Mouse (Mus musculus): ENCODE data around the gene Mlx. TPM values are rescaled to one million over a fixed set of nuclear protein-coding genes. Genes with fewer than 3 reads are reported as not detected.

Mlx gene
- polyA plus RNA-seq, 1 experiment, result 144 TPM

DNA sequence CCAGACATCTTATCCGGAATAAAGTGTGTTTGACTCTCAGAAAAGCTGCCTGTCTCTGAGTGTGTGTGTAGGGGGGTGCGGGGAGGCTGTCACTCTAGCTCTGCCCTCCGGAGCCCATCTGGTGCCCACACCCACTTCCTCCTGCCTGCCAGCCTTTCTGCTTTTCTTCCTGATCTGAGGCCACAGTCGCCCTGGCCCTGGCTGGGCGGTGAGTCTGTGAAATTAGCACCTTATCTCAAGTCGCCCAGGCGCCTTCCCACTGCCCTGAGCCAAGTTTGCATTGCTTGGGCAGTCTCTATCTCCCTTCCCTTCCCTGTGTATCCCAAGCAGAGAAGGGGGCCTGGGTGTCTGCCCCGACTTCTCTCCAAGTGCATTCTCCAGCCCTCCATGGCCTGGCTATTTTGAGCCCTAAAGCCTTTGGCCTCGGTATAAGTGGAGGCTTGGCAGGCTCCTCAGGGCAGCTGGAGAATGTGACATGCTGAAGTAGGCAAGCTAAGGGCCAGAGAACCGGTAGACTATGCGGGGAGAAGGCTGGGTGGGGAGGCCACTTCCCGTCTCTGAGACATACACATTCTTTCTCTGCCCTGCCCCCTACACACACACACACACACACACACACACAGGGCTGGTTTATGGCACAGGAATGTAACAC, 23.3 kb upstream of the Mlx start:
- WGBS, result 4% methylated on average over 12 of the region's 12 CpGs
- DNase-seq (ENCODE audit: low read depth, low spot score), result no peak

DNA sequence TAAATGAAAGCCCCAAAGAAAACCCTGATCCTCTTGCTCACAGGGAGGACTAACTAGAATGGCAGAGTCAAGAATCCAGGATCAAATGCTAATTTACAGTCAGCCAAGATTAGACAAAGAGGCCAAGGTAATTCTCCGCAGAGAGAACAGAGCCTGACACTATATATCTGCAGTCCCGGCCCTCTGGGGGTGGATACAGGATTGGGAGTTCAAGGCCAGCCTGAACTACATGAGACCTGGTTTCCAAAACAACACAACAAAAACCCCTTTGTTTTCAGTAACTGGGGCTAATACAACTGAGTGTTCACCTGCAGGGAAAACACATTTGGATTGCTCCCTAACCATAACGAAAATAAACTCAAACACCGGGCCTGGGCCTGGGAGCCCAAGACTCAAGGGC, 22.6 kb upstream of the Mlx start:
- WGBS, result 23% methylated on average over 4 of the region's 4 CpGs
- no peak for DNase-seq (ENCODE audit: low read depth, low spot score)

DNA sequence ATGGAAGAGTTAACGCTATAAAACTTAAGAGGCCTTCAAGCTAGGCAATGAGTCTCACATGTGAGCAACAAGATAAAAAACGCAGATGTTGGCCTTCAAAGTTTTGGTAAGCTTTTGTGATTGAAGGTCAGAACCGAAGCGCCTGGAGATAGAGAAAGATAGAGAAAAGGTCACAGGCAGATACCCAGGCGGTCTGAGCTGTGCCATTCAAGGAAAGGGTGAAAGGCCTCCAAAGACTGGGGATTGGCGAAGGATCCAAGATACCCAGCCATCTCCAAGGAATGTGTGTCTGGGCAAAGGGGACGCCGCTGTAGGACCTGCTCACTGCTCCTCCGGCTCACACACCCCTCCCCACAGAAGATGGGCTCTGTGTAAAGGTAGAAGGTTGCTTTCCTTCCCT, 22.1 kb upstream of the Mlx start:
- no peak for DNase-seq (ENCODE audit: low read depth, low spot score)
- WGBS, result 79% methylated on average over 9 of the region's 9 CpGs

DNA sequence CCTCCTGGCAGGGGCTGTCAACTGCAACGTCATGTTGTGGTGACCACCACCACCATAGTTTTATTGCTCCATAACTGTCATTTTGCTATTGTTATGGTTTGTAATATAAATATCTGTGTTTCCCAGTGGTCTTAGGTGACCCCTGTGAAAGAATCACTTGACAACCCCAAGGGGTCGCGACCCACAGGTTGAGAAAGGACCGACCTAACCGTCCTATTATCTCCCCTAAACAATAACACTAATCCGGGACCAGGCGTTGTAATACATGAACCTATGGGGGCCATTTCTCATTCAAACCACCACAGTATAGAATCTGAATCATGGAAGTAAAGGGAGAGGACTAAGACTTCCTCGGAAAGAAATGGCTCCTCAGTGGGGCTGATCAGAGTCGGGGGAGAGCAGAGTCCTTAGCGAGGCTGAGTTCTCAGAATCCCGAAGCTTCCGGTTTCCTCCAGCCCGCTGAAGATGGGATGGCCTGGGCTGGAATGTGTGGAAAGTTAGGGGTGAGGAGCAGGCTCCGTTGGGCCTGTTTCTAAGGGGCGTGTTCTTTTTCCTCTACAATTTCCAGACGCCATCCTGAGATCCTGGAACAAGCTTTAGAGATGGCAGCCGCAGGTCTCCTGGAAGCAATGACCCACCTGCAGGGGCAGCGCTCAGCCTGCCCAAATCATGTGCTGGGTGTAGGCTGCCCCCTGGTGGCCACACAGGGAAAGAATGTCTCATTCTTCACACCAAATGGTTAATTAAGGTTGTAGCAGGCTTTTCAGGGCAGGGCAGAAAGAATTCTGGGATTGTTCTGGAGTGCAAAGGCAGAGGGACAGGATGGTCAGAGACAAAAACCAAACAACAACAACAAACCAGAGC, 20.3 kb upstream of the Mlx start:
- 12% methylated on average over 18 of the region's 18 CpGs for WGBS

DNA sequence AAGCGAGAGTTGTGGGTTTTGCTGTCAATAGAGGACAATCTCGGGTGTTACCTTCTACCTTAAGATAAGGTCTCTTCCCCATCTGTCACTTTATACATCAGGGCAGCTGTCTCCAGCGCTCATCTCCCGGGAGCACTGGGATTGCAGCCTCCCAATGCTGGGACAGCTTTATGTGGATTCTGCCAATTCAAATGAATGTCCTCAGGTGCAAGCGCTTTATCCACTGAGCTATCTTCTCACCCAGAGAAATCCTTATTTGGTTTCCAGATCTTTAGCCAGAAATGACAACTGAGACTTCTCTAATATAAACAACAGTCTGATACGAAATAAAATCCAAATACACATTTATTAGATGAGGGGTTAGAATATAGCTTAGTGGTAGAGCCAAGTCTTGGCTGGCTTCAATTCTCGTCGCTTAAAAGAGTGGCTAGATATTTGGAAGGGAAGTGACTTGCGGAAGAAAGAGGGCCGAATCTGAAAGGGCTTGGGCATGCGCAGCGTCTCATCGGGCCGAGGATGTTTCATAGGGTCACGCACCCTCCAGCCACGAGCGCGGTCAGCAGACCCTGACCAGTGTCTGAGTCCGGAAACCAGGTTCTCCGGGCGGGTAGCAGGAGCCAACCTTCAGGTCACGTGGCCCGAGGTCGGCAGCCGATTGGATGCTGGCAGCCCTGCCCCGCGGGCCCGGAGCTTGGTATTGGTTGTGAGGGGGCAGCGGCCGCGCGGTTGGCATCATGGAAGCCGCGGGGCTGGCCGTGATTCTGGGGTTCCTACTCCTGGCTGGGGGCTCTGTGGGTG, 17.5 kb upstream of the Mlx start, which contains the start of gene Naglu:
Gene Naglu, plus strand, starts transcription at position 622 of the 798 bp plus-strand sequence.
- DNase-seq (ENCODE audit: low read depth, low spot score), result no peak
- 4% methylated on average over 35 of the region's 35 CpGs for WGBS

More for the DNA sequence above, 20.3 kb upstream of the Mlx start:
- no peak for DNase-seq (ENCODE audit: low read depth, low spot score)

DNA sequence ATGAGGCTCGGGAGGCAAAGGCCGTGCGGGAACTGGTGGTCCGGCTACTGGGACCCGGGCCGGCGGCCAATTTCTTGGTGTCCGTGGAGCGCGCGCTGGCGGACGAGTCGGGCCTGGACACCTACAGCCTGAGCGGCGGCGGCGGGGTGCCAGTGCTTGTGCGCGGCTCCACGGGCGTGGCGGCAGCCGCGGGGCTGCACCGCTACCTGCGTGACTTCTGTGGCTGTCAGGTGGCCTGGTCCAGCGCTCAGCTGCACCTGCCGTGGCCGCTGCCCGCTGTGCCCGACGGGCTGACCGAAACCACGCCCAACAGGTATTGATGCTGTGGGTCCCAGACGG, 16.9 kb upstream of the Mlx start:
- under 1% methylated on average over 36 of the region's 36 CpGs for WGBS

DNA sequence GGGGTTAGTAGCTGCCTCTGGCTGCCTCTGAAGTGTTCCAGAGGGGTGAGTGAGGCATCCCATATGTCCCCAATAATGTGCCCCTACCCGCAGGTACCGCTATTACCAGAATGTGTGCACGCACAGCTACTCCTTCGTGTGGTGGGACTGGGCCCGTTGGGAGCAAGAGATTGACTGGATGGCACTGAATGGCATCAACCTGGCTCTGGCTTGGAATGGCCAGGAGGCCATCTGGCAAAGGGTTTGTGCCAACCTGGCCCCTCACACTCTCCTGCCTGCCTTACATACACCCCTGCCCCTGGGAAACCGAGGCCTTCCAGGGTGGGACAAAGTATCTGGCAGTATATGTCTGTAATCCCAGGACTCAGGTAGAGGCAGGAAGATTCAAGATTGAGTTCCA, 16.1 kb upstream of the Mlx start:
- DNase-seq (ENCODE audit: low read depth, low spot score), result no peak
- 73% methylated on average over 6 of the region's 6 CpGs for WGBS

More for the DNA sequence above, 16.9 kb upstream of the Mlx start:
- no peak for DNase-seq (ENCODE audit: low read depth, low spot score)

DNA sequence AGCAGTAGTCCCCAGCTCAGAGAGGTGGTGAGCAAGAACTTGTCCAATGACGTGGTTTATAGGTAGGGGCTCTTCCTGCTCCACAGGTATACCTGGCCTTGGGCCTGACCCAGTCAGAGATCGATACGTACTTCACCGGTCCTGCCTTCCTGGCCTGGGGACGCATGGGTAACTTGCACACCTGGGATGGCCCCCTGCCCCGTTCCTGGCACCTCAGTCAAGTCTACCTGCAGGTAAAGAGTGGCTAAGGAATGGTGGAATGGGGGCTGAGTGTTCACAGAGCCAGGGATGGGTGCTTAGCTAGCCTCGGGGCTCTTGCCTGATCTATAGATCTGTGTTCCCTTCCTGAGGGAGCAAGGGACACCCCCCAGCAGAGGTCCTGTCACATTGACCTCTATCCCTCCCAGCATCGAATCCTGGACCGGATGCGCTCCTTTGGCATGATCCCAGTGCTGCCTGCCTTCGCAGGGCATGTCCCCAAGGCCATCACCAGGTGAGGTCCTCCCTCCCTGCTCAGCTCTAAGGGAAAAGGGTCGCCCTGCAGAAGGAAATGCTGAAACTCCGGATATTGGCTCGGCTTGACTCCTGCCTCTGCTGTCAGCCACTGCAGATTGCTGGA, 15.2 kb upstream of the Mlx start:
- no peak for DNase-seq (ENCODE audit: low read depth, low spot score)
- 86% methylated on average over 14 of the region's 14 CpGs for WGBS

DNA sequence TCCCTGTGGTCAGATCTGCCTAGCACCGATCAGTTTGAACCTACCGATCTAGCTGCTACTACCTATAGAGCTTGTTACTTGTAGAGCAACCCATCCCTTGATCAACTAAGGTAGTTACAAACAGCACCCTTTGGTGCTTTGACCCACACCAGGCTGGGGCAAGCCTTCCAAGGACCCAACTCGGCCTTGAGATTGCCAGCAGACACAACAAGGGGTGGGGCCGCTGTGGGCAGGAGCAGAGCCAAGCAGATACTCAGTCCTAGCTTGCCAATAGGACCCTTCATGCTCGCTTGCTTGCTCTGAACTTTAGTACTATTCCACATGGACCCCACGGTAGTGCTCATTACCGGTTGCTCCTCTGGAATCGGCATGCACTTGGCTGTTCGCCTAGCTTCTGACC, 9.0 kb upstream of the Mlx start, which contains the start of gene Hsd17b1:
Gene Hsd17b1, plus strand, starts transcription at position 291 of the 400 bp plus-strand sequence.
- no peak for DNase-seq (ENCODE audit: low read depth, low spot score)
- 75% methylated on average over 9 of the region's 9 CpGs for WGBS

DNA sequence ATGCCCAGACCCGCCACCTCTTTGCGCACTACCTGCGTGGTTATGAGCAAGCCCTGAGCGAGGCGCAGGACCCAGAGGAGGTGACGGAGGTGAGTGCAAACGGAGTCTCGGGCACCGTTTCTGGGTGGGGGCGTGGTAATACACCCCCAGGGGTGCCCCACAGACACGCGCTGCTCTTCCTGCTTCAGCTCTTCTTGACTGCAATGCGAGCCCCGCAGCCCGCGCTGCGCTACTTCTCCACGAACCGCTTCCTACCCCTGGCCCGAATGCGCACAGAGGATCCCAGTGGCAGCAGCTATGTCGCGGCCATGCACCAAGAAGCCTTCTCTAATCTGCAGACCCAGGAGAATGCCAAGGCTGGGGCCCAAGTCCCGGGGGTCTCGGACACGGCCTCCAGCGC, 7.3 kb upstream of the Mlx start:
- WGBS, result 22% methylated on average over 27 of the region's 27 CpGs
- DNase-seq (ENCODE audit: low read depth, low spot score), result no peak

DNA sequence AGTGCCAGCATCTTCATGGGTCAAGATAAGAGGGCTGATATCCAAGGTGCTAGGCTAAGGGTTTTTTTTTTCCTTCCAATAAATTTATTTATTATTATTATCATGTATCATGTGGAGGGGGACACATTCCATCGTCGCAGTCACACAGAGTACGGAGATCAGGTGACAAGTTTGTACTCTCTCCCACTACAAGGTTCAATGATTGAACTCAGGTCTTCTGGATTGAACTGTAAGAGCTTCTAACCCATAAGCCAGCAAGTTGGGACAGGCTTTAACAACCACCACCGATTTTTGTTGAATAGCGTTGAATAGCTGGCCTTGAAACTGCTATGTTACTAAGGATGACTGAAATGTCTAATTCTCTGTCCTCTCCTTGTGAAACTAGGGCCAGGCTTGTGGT, 6.7 kb upstream of the Mlx start:
- WGBS, result 80% methylated on average over 5 of the region's 5 CpGs
- DNase-seq (ENCODE audit: low read depth, low spot score), result no peak

DNA sequence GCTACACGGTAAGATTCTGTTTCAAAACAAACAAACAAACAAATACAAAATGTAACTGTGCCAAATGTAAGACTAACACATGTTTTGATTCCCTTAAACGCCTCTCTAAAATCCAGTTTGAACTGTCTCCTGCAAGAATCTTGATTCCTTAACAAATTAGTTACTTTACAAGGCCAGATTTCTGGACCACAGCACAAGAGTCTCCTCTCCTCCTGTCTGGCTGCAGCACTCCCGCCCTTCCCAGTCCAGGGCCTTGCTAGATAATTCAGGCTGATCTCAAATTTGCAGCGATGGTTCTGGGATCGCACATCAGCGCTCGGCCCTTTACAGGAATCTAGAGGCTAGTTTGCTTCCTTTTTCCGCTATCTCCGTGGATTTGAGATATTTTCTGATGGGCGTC, 5.4 kb upstream of the Mlx start:
- no peak for DNase-seq (ENCODE audit: low read depth, low spot score)
- WGBS, result 5% methylated on average over 10 of the region's 10 CpGs

DNA sequence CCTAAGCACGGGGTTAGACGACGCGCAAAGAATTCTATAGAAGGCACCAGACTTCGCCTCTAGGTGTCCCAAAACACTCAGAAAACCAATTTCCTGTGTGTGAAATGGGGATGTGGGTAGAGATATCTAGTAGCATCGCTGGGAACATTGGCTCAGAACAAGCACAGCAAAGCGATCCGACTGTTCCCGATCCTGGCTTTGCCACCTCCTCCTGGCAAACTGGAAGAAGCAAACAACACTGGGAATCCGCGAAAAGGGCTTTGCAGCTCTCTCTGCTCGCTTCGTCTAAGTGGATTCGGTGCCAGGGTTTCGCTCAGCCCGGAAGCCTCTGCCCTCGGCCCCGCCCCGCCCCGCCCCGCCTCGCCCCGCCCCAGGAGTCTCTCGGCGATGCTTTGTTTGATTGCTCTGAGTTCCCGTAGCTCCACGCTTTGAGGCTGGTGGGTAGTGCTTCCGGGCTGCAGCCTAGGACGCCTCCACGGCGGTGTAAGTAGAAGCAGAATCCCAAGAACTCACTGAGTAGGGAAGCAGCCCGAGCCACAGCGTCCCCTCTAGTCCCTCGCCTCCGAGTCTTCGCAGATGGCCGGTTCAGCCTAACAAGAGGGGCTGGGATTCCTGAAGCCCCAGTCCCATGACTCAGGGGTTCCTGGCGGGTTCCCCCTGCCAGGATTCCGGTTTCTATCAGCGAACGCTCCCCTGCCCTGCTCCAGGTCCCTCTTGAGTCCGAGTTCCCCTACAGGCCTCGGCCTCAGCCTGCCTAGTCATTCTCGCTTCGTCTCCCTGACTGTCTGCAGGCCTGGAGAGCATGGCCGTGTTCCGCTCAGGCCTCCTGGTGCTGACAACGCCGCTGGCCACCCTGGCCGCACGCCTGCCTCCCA, 4.6 kb upstream of the Mlx start, which contains the start of gene Coasy:
Gene Coasy, plus strand, starts transcription at position 358 of the 875 bp plus-strand sequence.
- under 1% methylated on average over 51 of the region's 51 CpGs for WGBS
- no peak for DNase-seq (ENCODE audit: low read depth, low spot score)

DNA sequence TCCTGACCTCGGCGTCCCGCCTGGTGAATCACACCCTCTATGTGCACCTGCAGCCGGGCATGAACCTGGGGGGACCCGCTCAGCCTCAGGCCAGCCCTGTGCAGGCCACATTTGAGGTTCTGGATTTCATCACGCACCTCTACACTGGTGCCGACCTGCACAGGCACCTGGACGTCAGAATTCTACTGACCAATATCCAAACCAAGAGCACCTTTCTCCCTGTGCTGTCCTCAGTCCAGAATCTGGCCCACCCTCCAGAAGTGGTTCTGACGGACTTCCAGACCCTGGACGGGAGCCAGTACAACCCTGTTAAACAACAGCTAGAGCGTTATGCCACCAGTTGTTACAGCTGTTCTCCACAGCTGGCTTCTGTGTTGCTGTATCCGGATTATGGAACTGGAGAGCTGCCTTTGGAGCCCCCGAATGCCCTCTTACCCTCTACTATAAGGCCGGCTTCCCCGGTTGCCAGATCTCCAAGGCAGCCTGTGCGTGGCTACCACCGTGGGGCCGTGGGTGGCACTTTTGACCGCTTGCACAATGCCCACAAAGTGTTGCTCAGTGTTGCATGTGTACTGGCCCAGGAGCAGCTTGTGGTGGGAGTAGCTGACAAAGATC, 3.9 kb upstream of the Mlx start:
- DNase-seq (ENCODE audit: low read depth, low spot score), result no peak
- whole genome bisulfite sequencing, result 17% methylated on average over 19 of the region's 19 CpGs

DNA sequence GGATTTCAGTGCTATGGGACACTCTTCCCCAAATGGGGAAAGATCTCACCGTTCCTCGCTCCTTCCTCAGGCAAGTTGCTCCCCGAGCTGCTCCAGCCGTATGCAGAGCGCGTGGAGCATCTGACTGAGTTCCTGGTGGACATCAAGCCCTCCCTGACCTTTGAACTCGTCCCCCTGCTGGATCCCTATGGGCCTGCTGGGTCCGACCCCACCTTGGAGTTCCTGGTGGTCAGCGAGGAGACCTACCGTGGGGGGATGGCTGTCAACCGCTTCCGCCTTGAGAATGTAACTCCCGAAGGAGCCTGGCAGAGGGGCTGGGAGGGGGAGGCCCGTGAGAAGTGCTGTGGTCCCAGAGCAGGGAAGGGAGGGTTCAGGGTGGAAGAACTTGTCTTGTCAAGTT, 2.8 kb upstream of the Mlx start:
- DNase-seq (ENCODE audit: low read depth, low spot score), result no peak
- WGBS, result 91% methylated on average over 14 of the region's 14 CpGs

DNA sequence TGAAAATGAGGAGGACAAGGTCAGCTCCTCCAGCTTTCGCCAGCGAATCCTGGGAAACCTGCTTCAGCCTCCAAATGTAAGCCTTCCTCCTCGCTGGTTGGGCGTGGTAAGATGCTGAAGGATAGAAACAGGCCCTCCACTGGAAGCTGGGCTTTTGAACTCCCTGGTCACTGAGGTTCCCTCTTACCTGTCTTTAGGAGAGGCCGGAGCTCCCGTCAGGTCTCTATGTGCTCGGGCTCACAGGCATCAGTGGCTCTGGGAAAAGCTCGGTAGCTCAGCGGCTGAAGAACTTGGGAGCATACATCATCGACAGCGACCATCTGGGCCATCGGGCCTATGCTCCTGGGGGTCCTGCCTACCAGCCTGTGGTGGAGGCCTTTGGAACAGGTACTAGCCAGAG, 2.3 kb upstream of the Mlx start:
- no peak for DNase-seq (ENCODE audit: low read depth, low spot score)
- WGBS, result 96% methylated on average over 12 of the region's 12 CpGs

DNA sequence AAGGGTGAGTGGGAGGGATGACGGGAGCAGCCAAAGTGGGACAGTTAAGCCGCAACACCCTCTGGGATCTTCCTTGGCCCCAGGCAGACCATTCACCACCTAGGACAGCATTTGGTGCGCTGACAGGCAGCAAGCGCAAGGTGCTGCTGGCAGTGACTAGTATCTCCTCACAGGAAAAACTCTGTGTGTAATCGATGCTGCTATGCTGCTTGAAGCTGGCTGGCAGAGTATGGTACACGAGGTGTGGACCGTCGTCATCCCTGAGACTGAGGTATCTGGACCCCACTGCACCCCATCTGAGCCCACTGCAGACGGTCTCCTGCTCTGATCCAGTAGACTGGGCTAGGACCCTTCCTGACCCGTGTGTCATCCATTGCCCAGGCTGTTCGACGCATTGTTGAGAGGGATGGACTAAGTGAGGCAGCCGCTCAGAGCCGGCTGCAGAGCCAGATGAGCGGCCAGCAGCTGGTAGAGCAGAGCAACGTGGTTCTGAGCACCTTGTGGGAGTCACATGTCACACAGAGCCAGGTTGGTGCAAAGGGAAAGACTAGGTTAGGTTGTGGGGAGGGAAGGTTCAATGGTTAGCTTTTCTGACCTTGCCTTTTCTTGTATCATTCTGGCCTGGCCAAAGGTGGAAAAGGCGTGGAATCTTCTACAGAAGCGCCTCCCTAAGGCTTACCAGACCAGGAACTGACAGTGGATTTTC, 1.3 kb upstream of the Mlx start:
- DNase-seq (ENCODE audit: low read depth, low spot score), result no peak
- 90% methylated on average over 18 of the region's 18 CpGs for WGBS

DNA sequence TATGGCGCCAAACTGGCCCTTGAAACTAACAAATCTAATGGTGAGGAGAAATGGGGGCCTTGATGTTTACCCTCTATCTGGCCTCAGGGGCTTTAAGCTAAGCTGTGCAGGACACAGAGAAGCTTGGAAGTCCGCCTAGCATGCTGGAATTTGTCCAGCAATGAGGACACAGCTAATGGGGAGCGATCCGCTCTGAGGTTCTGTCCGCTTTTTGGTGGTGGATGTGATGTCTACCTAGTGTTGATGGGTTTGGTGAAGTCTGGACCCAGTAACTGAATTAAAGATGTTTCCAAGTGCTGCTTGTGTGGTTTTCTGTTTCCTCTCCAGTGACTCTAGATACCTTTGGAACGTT, 778 bp upstream of the Mlx start:
- 64% methylated on average over 6 of the region's 6 CpGs for WGBS
- DNase-seq (ENCODE audit: low read depth, low spot score), result no peak

Data from large intestine, adult 2 months (tissue).